Mouse (Mus musculus) kidney, embryonic 14.5 days (tissue): ENCODE data around the gene T2. TPM values are rescaled to one million over a fixed set of nuclear protein-coding genes. Genes with fewer than 3 reads are reported as not detected.

ENCODE experiments used
- ATAC-seq: fragments of 200-750 bp; cut with Nextera tagmentation; 2 replicates; pipeline ENCODE4 v1.8.0; 2017; ENCODE audit warnings: moderate number of reproducible peaks, mild to moderate bottlenecking, moderate TSS enrichment, moderate library complexity; ENCODE audit not compliant: low FRiP score, low TSS enrichment
- H3K27ac ChIP-seq: fragments of 300-500 bp; sonication (generic); 2 replicates; pipeline ENCODE4 v1.5.1; 2014; ENCODE audit warnings: low read depth, mild to moderate bottlenecking, low read length, moderate library complexity, mixed read lengths
- H3K27me3 ChIP-seq: fragments of 300-500 bp; sonication (generic); 2 replicates; pipeline ENCODE4 v1.6.1; 2014; ENCODE audit warnings: mild to moderate bottlenecking, low read length; ENCODE audit not compliant: control insufficient read depth, insufficient read depth
- H3K36me3 ChIP-seq: fragments of 300-500 bp; sonication (generic); 2 replicates; pipeline ENCODE4 v1.6.1; 2014; ENCODE audit warnings: low read length, mixed read lengths; ENCODE audit not compliant: control insufficient read depth, insufficient read depth
- H3K4me1 ChIP-seq: fragments of 300-500 bp; sonication (generic); 2 replicates; pipeline ENCODE4 v1.6.1; 2014; ENCODE audit warnings: low read length, mixed read lengths; ENCODE audit not compliant: control insufficient read depth, insufficient read depth
- H3K4me2 ChIP-seq: fragments of 300-500 bp; sonication (generic); replicated peaks from 2 replicates; pipeline ENCODE4 v1.6.1; 2014; ENCODE audit warnings: low read depth, mild to moderate bottlenecking, low read length
- H3K4me3 ChIP-seq: fragments of 300-500 bp; sonication (generic); 2 replicates; pipeline ENCODE4 v1.5.1; 2014; ENCODE audit warnings: mild to moderate bottlenecking, low read length
- H3K9ac ChIP-seq: fragments of 300-500 bp; sonication (generic); 2 replicates; pipeline ENCODE4 v1.6.1; 2014; ENCODE audit warnings: low read depth, mild to moderate bottlenecking, low read length, moderate library complexity
- H3K9me3 ChIP-seq: fragments of 300-500 bp; sonication (generic); 2 replicates; pipeline ENCODE4 v1.6.1; 2016; ENCODE audit warnings: low read length; ENCODE audit not compliant: control insufficient read depth
- WGBS: fragments of 180-500 bp; shearing (Covaris S2); extraction: QIAGEN DNeasy Blood & Tissue Kit; methylation state at CpG from one replicate; pipeline ENCODE4 v1.1.7; 2014; 5-methylcytosine and 5-hydroxymethylcytosine counted together
- polyA plus RNA-seq: library from polyadenylated mRNA; unstranded; fragments of >200 nt; fragmentation: Nextera tagmentation; extraction: Ambion mirVana; gene quantifications from 2 replicates; pipeline ENCODE4 v1.2.1, GENCODE M21; 2014

The T2 gene
- polyA plus RNA-seq, 1 experiment from 2014 or later, result 0.46 TPM

DNA sequence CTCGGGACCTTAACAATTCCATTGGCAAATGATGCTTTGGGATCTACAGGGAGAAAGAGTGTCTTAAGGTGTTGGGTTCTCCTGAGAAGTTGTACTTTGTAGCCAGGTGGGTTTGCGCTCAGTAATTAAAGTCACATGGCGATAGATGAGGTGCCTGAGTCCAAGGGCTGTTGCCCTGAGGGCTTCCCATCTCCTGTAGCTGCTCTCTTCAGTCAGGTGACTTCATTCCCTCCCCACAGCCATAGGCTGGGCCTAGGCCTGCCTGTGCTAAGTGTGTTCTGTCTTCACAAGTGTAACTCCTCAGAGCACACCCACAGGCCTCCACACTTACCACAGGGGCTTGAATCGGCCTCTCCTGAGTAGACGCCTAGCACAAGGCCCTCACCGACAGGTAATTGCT lies 1.7 kb downstream of the T2 start:
- Histone ChIP-seq H3K4me2 (no peak overlapping the region), H3K27me3 (no peaks in the 10 kb centered on the region), H3K27ac (no peak overlapping the region), H3K4me3 (no peak overlapping the region), H3K9ac (no peak overlapping the region), H3K9me3 (no peaks in the 10 kb centered on the region), H3K36me3 (no peaks in the 10 kb centered on the region), H3K4me1 (0 out of 2 replicates have a peak, but pooled peaks cover 4% of the 10 kb centered on the region)
- ATAC-seq, result no peak
- 87% methylated on average over 6 of the region's 6 CpGs for WGBS

DNA sequence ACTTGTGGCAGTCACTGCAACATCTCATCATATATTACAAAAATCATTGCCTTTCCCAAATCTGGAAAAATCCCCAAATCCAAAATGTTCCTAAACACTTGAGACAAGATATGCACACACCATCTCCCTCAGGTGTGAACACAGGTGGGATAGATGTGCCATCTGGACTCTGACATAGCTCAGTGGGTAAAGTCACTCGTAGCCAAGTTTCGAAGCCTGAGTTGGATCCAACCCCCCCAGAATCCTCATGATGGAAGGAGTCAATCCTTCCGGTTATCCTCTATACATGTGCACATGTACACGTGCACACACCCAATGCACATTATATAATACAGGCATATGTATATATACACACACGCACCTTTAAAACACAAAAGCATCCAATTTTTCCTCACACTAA lies 5.1 kb downstream of the T2 start:
- Histone ChIP-seq H3K4me2 (no peak overlapping the region), H3K27ac (no peak overlapping the region), H3K9me3 (no peaks in the 10 kb centered on the region), H3K36me3 (no peaks in the 10 kb centered on the region), H3K4me1 (no peaks in the 10 kb centered on the region), H3K4me3 (no peak overlapping the region), H3K9ac (no peak overlapping the region), H3K27me3 (no peaks in the 10 kb centered on the region)
- ATAC-seq, result no peak
- whole genome bisulfite sequencing, result 93% methylated on average over 5 of the region's 5 CpGs

DNA sequence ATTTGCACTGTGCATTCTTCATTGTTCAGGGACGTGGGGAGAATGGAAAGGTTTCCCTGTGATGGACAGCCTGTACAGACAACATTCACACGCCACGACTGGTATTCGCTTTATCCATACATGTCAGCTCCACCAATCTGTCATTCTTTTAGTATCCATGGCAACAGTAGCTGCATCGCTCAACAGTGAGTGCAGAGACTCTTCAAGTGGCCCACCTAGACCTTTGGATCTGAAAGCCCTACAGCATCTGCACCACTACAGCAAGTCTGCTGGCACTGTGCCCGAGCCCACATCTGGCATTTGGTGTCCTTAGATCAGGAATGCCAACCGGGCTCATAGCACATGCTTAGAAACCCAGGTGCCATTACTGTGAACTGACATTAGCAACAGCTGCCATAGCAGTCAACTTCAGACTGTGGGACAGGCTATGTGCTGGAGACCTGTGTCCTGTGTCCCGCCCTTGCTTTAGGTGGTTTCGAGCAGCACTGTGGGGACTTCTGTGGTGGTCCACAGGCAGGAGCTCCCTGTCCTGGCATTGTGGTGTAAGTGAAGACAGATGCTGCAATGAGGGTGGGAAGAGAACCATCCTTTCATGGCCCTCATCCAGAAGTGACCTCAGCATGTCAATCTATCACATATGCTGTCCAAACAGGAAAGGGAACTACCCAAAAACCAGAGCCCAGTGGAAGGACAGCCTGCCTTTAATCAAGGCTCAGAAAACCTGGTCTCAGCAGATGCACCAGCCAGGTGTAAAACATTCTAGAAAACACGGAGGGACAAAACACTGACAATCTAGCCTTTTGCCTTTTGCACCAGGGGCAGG lies 5.7 kb downstream of the T2 start:
- 86% methylated on average over 10 of the region's 10 CpGs for WGBS
- H3K9me3 ChIP-seq, result no peaks in the 10 kb centered on the region
- no peak for ATAC-seq
- H3K36me3 ChIP-seq, result no peaks in the 10 kb centered on the region
- no peak overlapping the region for H3K4me3 ChIP-seq
- no peak overlapping the region for H3K27ac ChIP-seq
- no peak overlapping the region for H3K9ac ChIP-seq
- no peaks in the 10 kb centered on the region for H3K4me1 ChIP-seq
- no peaks in the 10 kb centered on the region for H3K27me3 ChIP-seq
- H3K4me2 ChIP-seq, result no peak overlapping the region

DNA sequence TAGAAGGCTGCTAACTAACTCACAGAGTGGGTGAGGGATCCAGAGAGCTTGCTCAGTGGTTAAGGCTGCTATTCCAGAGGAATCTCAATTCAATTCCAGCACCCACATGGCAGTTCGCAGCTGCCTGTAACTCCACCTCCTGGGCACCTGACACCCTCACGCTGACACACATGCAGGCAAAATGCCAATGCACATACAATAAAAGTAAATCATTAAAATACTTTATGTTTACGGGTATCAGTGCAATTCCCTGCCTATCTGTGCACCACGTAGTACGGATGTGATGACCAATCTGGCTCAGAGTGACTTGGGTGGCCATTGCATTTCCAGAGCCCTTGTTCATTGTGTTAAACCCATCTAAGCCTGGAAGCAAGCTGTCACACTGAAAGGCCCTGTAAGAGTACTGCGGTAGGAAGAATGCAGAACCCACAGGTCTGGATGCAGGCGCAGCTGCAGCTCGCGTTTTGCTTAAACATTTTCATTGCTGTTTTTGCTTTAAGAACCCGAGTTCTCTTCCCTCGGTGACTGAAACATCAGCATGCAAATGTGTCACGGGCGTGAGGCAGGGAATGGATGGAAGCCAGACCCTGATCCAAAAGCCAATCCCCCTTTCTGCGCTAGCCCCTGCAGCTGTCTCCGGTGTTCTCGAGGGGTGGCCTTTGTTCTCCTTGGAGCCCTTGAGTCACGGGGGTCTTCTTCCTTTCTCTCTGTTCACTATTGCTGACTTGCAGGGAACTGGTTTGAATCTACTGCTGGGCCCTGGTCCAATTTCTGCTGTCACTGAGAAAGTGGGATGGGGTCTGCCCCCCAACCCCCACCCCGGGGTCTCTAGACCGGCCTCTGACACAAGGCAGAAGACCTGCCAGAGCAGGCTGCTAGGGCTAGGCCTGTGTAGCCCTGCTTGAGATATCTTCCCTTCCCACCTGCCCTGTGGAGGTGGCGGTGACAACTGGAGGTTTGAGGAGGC lies 12.0 kb downstream of the T2 start:
- no peak overlapping the region for H3K4me2 ChIP-seq
- 37% methylated on average over 20 of the region's 20 CpGs for WGBS
- no peak for ATAC-seq

DNA sequence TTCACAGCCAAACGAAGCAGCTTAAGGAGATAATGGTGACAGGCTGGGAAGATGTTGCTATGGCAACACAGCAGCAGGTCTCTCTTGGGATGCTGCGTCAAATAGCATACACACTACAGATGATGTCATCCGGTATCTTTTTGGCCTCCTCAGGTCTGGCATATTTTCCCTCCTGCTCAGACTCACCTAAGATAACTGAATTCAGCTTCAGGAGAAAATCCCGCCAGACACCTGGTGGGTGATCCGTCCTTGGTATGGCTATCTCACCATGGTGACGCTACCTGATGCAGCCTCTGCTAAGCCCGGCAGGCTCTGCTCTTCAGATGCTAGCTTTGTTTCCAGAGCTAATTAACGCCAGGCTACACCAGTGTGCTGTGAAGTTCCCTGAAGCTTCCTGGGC lies 12.8 kb downstream of the T2 start:
- peaks cover 11% of the 10 kb centered on the region; the same call in 1 of the 2 replicates for H3K4me1 ChIP-seq
- no peak for ATAC-seq
- WGBS, result 49% methylated on average over 8 of the region's 8 CpGs

More for the DNA sequence above, 12.0 kb downstream of the T2 start:
- H3K9ac ChIP-seq, result no peak overlapping the region; the same call in 1 of the 2 replicates
- H3K27me3 ChIP-seq, result no peaks in the 10 kb centered on the region; the same call in 1 of the 2 replicates
- peaks cover 11% of the 10 kb centered on the region; the same call in 1 of the 2 replicates for H3K4me1 ChIP-seq
- no peak overlapping the region for H3K27ac ChIP-seq
- H3K4me3 ChIP-seq, result no peak overlapping the region
- H3K9me3 ChIP-seq, result no peaks in the 10 kb centered on the region
- no peaks in the 10 kb centered on the region for H3K36me3 ChIP-seq

DNA sequence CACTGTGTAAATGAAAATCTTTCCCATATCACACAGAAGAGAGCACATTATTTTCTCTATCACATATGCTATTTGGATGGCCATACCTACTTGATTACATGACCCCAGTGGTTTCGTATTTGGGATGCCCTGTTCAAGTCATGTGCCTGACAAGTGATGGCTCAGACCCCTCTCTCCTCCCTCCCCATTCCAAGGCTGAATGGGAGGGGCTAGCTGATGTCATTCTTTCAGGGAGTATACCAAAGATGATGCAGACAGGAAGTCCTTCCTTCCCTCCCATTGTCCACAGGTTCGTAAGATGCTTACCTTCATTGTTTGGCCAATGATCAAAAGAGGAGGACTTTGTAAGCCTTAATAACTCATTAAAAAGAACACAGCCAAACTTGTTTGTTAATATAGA lies 13.4 kb downstream of the T2 start:
- no peaks in the 10 kb centered on the region for H3K36me3 ChIP-seq
- H3K4me1 ChIP-seq, result peaks cover 11% of the 10 kb centered on the region; the same call in 1 of the 2 replicates
- no peak overlapping the region for H3K4me2 ChIP-seq
- no peak overlapping the region for H3K27ac ChIP-seq
- no peak for ATAC-seq
- no peak overlapping the region for H3K4me3 ChIP-seq
- WGBS, result 75% methylated on average over 2 of the region's 2 CpGs
- no peaks in the 10 kb centered on the region; the same call in 1 of the 2 replicates for H3K27me3 ChIP-seq
- H3K9me3 ChIP-seq, result no peaks in the 10 kb centered on the region
- no peak overlapping the region for H3K9ac ChIP-seq

More for the DNA sequence above, 12.8 kb downstream of the T2 start:
- H3K9me3 ChIP-seq, result no peaks in the 10 kb centered on the region
- H3K36me3 ChIP-seq, result no peaks in the 10 kb centered on the region
- H3K27me3 ChIP-seq, result no peaks in the 10 kb centered on the region; the same call in 1 of the 2 replicates
- no peak overlapping the region for H3K4me3 ChIP-seq
- H3K9ac ChIP-seq, result no peak overlapping the region
- no peak overlapping the region for H3K4me2 ChIP-seq
- no peak overlapping the region for H3K27ac ChIP-seq

DNA sequence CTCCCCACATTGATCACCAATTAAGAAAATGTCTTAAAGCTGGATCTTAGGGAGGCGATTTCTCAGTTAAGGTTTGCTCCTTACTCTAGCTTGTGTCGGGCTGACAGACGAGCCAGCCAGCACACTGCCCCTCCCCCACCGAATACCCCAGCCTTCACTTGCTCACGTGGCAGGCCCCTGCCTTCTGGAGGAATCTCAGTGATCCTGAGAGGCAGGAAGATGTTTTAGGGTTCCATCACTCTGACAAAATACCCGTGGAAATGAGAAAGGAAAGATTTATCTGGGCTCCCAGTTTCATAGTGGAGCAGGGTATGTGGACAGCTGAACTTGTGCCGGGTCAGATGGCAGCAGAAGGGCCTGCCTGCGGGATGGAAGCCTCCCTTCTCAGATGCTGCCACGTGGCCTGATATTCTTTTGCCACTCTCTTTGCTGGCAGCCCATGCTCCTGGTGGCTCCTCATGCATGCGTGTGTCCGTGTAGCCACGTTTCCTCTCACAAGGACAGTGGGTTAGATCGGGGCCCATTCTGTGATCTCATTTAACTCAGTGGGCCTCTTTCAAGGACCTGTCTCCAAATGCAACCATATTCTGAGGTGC lies 14.9 kb downstream of the T2 start:
- ATAC-seq, result no peak
- Histone ChIP-seq H3K27ac (no peak overlapping the region), H3K9ac (no peak overlapping the region), H3K4me2 (no peak overlapping the region), H3K9me3 (no peaks in the 10 kb centered on the region), H3K4me1 (peaks cover 11% of the 10 kb centered on the region; the same call in 1 of the 2 replicates), H3K4me3 (no peak overlapping the region), H3K36me3 (no peaks in the 10 kb centered on the region), H3K27me3 (no peaks in the 10 kb centered on the region; the same call in 1 of the 2 replicates)
- 28% methylated on average over 13 of the region's 13 CpGs for WGBS

DNA sequence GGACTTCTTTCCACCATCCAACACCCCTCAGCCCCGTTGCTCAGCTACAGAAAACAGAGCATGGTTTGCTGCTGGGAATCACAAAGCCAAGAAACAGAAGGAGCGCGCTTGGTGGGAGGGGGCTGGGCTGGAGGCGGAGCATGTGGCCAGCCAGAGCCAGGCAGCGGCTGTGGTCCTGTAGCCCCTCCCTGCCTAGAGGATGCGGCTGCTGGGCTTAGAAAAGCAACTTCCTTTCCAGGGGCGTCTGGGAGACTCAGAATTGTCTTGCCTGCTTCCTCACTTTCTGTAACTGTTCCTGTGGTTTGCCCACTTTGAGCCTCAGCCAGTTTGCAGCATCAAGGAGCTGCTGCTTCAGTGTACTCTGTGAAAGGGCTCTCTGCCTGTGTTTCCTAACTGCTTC lies 16.0 kb downstream of the T2 start:
- H3K36me3 ChIP-seq, result no peaks in the 10 kb centered on the region
- peak overlapping the region; percentile 71 for H3K27ac ChIP-seq
- peak overlapping the region; percentile 41 for H3K4me2 ChIP-seq
- H3K4me1 ChIP-seq, result peaks cover 11% of the 10 kb centered on the region; the same call in 1 of the 2 replicates
- H3K27me3 ChIP-seq, result no peaks in the 10 kb centered on the region; the same call in 1 of the 2 replicates
- H3K9me3 ChIP-seq, result no peaks in the 10 kb centered on the region
- peak overlapping the region; percentile 51; the same call in 1 of the 2 replicates for H3K9ac ChIP-seq
- peak overlapping the region; percentile 29 for H3K4me3 ChIP-seq
- peak; percentile 86 for ATAC-seq
- WGBS, result 1% methylated on average over 7 of the region's 7 CpGs
